Mouse (Mus musculus) liver, embryonic 14.5 days (tissue): Measurements from ENCODE around the gene Gm13124.

ENCODE experiments used
- CTCF ChIP-seq: IDR thresholded peaks from 2 replicates; pipeline ENCODE4 v1.5.1; 2016; ENCODE audit warnings: antibody characterized with exemption, low read depth, control low read depth
- EP300 ChIP-seq: IDR thresholded peaks from 2 replicates; pipeline ENCODE4 v1.6.1; 2016; ENCODE audit warnings: antibody characterized with exemption, low read depth

GRCm38 (mm10) chr4:144613407-144613806, 48.5 kb upstream of the Gm13124 start, which contains the start of gene Aadacl4:
- no peak for TF ChIP-seq CTCF
- TF ChIP-seq EP300: no peak
